Mouse (Mus musculus) cerebellum, adult 11 months (tissue): ENCODE data around the gene Ankrd55.
"Not testable (repeated sequence)": the region's sequence is repeated elsewhere in the genome, so short reads cannot be mapped to it uniquely, and the experiment has no call there.

Experiments
- DNase-seq: peaks from one replicate; pipeline ENCODE4 v3.0.0; 2022

Gene Ankrd55

DNA sequence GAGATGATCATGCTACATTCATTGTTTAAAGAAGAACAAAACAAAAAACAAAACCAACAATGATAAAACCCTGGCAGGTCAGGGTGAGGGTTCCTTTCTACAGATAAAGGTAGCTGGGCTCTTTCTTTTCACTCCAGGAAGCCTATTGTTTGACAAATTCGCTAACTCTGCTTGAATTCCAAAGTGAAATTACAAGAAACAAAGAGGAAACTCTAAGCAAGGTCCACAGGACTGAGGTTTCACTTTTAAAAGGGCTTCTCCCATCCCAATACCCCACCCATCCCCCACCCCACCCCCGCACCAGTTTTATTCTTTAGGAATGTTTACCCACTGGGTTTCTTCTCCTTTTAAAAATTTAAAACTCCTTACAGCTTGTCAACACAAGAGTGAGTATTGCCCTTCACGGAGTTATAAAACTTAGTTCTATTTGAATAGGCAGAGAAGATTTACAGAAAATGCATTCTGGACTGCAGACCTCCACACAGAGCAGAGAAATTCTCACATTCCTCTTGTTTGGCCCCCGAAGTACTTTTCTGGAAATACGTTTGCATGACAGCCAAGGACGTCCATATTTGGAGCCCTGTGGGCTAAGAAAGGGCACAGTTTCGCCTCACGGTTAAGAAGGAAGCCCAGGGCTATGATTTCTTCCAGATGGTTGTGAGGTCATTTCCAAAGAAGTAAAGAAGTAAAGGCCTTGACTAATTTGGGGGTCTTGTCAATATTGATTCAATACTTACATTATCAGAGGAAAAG lies 128.3 kb downstream of the Ankrd55 start:
- no peak for DNase-seq

DNA sequence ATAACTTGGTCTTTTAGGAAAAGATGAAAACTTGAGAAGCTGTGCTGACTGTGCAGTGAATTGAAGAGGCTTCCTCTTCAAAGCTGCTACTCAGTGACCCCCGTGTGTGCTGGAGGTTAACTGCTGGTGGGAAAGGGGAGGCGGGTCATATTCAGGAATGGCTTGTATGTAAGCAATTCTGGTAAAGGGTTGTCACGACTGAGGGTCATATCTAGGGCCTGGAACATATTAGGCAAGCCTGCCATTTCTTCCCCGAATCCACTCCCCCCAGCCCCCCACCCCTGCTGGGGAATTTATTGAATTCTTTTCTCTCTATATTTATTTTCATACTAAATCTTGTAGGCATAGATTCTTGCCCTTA lies 128.9 kb downstream of the Ankrd55 start:
- DNase-seq = no peak

DNA sequence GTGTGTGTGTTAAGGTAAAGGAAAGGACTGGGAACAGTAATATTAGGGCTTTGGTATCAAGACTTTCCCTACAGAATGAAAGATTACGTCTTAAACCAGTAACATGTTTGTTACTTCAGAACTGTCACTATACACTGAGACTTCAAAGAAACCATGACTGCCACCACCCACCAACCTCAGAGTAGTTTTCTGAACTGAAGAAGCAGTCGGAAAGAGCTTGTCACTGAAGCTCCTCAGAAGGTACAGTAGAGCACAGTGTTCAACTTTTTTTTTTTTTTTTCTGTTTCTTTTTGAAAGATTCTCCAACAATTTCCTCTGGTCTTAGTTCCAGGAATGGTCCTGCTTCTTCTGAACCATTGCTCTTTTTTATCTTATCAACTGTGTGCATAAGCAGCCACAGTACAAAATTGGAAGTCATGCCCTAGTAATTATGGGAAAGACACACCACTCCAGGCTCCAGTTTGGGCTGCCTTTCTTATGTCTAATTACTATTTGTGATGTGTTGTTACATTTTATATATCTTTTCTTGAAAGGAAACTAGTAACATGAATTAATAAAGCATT lies 129.7 kb downstream of the Ankrd55 start:
- no peak for DNase-seq

DNA sequence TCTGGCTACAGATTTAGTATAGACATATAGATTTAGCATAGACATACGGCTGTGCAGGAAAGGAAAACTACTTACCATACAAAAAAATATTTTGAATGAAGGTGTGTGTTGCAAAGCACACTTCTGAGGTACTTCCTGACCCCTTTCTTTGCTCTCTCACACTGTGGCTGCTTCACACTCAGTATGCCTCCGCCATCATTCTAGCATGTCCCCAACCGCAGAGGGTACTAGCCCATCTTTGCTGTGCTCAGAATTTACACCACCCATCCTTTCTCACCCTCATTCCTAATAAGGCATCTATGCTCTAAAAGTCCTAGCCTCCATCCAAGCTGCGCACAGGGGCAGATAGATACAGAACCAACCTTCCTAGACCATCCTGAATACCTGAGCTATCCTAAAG lies 130.3 kb downstream of the Ankrd55 start:
- no peak for DNase-seq

DNA sequence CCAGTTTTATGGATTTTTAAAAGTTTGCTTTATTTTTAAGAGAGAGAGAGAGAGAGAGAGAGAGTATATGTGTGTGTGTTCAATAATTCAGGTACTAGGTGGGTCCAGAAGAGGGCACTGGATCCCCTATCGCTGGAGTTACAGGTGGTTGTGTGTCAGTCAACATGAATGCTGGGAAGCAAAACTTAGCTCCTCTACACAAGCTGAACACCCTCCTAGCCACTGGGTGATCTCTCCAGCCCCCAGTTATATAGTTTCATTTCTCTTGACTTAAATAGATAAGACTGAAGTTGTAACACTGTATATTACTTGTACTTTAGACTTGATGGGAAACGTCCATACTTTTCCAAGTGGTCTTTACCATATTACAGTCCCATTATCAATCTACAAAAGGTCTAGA lies 136.0 kb downstream of the Ankrd55 start:
- DNase-seq = no peak

DNA sequence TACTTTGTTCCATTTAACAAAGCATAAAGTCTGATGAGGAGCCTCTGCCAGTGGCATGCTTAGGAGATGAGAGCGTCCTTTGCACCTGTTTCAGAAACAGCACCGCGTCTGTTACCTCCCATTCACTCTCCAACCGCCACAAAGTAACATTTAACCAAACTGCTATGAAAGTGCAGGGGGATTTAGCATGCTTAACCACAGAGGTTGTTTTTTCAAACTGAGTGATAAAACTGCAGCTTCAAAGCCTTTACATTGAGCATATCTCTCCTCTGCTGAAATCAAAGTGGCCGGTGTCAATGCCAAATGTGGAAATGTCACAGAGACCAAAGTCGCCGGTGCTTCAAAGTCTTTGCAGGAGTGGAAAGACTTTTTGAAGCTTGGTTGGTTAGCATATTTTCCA lies 136.4 kb downstream of the Ankrd55 start:
- no peak for DNase-seq

DNA sequence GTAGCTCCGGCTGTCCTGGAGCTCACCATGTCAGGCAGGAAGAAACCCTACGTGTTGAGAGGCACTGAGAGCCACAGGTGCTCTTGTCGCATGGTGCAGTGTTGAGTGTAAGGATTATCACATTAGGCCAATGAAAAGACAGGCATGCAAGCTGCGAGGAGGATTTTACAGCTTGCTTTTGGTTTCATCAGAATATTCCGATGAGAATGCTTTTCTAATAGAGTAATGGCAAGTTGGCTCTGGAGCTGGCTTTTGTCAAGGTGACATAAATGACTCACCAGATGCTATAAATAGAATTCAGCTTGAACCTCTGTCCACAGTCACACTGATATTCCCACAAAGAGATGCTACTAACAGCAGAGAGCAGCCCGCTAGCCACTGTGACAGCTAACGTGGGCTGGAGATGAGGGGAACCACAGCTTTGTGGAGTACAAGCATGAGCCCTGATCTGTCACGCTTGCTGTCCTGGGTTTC lies 137.0 kb downstream of the Ankrd55 start:
- no peak for DNase-seq

DNA sequence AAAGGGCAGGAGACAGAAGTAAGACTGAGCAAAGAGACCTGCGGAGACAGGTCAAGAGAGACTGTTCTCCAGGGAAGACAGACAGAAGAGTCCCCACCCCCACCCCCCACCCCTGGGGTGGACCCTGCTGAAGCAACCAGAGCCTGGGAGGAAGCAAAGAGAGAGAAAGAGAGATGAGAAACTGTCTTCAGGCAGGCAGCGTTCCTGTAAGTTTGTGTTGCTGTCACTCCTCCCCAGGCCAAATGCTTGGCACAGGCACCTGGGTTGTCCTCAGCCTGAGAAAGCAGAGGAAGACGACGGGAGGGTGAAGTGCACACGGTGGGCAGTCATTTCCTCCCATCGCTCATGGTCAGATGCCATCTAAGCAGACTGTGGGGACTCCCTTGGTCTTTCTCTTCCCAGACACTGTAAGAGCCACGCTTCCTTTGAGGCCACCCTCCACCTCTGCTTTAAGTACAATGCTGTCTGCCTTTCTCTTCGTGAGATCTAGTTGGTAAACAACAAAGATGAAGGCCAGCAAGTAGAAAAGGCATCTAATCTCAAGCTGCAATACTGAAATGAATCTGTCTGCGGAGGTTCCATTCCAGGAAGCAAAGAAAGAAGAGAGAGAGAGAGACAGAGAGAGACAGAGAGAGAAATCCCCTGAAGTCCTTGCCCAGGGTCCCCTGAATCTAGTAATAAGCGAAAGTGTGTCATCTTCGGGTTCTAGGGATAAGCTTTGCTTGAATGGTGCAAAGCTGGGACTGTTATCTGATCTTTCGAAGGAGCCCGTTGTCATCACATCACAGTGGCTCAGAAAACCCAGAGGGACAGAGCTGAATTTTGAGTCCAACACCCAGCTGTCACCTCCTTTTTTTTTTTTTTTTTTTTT lies 138.2 kb downstream of the Ankrd55 start:
- DNase-seq = no peak

DNA sequence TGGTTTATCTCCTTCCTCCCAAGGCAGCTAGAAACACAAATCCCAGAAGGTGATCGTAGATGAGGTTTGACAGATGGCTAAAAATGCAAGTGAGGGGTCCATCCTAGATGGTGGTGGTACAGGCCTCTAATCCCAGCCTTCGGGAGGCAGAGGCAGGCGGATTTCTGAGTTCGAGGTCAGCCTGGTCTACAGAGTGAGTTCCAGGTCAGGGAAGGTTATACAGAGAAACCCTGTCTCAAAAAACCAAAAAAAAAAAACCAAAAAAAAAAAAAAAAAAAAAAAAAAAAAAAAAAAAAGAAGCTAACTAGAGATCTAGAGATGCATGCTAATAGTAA lies 138.9 kb downstream of the Ankrd55 start:
- DNase-seq = not testable (repeated sequence)

DNA sequence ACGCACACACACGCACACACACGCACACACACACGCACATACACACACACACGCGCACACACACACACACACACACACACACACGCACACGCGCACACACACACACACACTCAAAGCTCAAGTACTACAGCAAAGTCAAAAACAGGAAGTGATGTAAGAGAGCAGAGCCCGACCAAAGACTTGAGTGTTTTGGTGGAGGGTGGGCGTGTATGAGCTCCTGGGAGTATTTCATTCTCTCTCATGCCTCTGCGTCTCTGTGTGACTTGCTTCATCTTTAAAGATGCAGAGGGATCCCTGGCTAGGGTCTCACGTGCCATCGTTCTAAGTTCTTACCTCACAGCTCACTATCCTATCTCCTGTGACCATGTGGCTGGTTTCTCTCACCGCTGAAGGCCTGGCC lies 139.3 kb downstream of the Ankrd55 start:
- DNase-seq = no peak

DNA sequence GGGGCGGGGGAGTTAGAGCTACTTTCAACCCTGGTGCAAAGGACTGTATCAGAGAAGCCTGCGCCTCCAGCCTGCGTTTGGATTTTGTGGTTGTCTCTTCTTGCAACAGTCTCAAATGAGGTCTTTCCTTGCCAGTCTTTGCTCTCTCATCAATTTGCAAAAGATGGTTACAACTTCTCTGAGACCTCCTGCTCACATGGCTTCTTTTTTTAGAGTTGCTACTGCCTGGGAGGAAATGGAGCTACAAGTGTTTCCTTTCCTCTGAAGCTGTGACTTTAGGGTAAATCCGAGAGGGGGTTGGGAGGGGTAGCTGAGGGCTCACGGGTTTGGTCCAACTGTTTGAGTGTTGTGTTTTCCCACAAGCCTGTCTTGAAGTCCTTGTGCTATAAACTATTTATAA lies 145.0 kb downstream of the Ankrd55 start:
- no peak for DNase-seq
